Mouse (Mus musculus) liver, adult 2 months (tissue): ENCODE results near the gene Ramp2.

Experiments
- CTCF ChIP-seq: fragments of 200-500 bp; IDR thresholded peaks from 2 replicates; pipeline ENCODE4 v1.5.1; 2011; ENCODE audit warnings: low read depth, low read length, control low read depth
- POLR2A ChIP-seq: fragments of 200-500 bp; IDR thresholded peaks from 2 replicates; pipeline ENCODE4 v1.6.1; 2011; ENCODE audit warnings: low read length, control low read depth; ENCODE audit not compliant: insufficient read depth; ENCODE audit errors: extremely low read depth

DNA sequence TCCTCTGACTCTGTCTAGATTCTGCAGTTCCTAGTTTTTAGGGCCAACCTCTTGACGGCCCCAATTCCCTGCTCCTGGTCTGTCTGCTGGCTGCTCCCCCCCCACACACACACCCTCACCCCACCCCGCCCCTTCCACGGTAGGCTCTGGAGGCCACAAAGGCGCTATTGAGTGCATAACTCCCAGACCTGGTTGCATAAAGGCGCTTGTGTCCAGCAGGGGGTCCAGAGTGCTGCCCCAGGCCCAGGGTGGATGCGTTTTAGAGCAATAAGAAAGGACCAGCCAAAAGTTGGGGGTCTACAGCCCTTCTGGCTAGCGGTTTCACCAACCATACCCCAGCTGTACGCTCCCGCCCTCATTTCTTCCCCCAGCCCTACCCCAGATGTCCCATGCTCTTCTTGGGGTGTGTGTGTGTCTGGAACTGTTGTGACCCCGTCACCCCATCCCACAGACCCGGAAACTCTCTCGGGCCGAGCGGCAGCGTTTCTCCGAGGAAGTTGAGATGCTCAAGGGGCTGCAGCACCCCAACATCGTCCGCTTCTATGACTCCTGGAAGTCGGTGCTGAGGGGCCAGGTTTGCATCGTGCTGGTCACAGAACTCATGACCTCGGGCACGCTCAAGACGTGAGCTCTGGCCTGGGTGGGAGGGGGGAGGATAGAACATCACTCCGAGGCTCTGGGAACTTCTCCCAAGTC lies 16.6 kb downstream of the Ramp2 start:
- TF ChIP-seq CTCF, result no peak
- no peak for TF ChIP-seq POLR2A
